Mouse (Mus musculus) megakaryocyte, adult 5-6 weeks (primary cell): ENCODE measurements around the gene Cyp2t4. TPM values are rescaled to one million over a fixed set of nuclear protein-coding genes. Genes with fewer than 3 reads are reported as not detected.

Experiments
- ATAC-seq: 2 replicates; pipeline ENCODE4 v1.8.0; 2016; ENCODE audit warnings: mild to moderate bottlenecking, inconsistent platforms; ENCODE audit not compliant: poor library complexity, severe bottlenecking
- total RNA-seq, 2 experiments: library from RNA; stranded (forward) in 1 of 2; stranded (reverse) in 1 of 2; fragments of 153-499, 151-499 nt in 1 of 2; fragments of 221-1000, 200-1000 nt in 1 of 2; gene quantifications; 2 replicates each; pipeline versions ENCODE4 v1.2.3 to v1.2.4; 2015 to 2017

Gene Cyp2t4
- total RNA-seq (2015) (not detected in 2 replicates), total RNA-seq (2017) (not detected in 2 replicates)

DNA sequence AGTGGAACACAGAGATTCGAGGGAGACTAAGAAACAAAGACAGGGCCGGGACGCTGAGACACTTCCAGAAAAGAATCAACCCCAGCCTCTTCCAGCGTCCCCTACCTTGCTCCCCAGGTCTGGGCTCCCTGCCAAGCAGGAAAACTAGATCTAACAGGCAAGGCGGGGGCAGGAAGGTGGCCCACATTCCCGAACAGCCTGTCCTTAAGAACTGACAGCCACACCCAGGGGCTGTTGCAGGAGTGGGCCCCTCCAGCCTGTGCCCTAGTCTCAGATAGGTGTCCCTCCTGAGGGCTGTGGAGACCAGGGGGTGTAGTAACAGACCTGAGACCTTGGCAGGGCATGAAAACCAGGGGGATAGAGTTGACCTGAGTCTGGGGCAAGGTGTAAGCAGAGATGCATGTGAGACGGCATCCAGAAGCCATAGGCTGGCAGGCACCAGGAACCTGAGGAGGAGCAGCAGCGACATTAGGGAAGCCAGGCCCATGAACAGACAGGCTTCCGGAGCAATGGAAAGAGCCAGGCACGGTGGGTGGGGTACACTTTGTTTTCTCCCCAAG, at the start of gene Cyp2t4:
Gene Cyp2t4 (plus strand): TSS at position 510 of the 560 bp plus-strand sequence.
- ATAC-seq = no peak

DNA sequence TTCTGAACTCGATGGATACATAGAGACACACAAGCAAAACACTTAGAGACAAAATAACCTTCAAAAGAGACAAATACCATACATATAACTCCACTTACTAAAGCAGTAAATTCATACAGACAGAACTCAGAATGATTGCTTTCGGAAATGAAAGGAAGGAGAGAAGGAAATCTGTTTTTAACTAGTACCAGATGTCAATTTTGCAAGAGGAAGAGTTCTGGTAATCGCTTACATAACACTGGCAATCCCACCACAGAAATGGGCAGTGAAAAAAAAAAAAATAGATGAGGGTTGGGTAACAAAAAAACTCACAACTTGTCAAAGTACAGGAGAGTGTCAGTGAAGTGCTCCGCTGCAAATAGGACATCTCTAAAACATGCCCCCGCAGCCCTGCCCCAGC, 48.6 kb upstream of the Cyp2t4 start:
- no peak for ATAC-seq

- no peak for ATAC-seq
Observed at GRCm38 (mm10) chr7:27110327-27110726, 43.2 kb upstream of the Cyp2t4 start.

GRCm38 (mm10) chr7:27111038-27111437, 42.5 kb upstream of the Cyp2t4 start:
- ATAC-seq = no peak

- ATAC-seq = no peak
Observed at GRCm38 (mm10) chr7:27111987-27112386, 41.5 kb upstream of the Cyp2t4 start.

- no peak for ATAC-seq
Observed at GRCm38 (mm10) chr7:27118033-27118511, 35.4 kb upstream of the Cyp2t4 start.

- ATAC-seq = no peak
Observed at GRCm38 (mm10) chr7:27119676-27120075, 33.8 kb upstream of the Cyp2t4 start, which contains the start of gene Cyp2f2. Gene Cyp2f2 (plus strand): TSS chr7:27119909.

GRCm38 (mm10) chr7:27124305-27124832, 29.1 kb upstream of the Cyp2t4 start:
- ATAC-seq = no peak

DNA sequence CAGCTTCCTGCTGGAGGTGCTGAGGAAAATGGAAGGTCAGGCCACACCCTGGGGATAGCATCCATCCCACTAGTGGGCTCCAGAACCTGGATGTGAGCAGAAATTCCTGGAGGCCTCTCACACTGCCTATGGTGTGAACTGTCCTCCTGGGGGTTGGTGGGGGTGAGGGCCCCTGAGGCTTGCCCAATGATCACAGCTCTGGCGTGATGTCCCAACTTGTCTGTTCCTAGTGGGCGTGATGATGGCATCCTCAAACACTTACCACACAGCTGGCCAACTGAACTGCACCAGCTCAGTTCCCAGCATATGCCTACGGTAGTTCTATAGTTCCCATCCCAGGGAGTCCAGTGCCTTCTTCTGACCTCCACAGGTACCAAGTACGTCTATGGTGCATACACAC, 28.5 kb upstream of the Cyp2t4 start:
- no peak for ATAC-seq

GRCm38 (mm10) chr7:27128162-27128561, 25.4 kb upstream of the Cyp2t4 start:
- no peak for ATAC-seq

GRCm38 (mm10) chr7:27128946-27129345, 24.6 kb upstream of the Cyp2t4 start:
- ATAC-seq = no peak

DNA sequence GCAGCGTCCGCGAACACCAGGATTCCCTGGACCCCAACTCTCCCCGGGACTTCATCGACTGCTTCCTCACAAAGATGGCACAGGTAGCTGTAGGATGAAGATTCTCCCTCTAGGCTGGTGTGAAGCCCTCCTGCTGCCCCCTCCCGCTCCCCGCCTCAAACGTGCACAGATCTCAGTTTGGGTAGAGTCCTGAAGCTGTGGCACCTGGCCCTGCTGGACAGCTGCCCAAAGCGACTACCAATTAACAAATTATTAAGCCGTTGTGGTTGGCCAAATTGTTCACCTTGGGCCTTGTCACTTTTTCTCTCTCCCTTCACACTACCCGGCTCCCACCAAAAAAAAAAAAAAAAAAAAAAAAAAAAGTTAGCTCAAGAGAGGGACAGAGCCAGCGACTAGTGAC, 23.7 kb upstream of the Cyp2t4 start:
- no peak for ATAC-seq

DNA sequence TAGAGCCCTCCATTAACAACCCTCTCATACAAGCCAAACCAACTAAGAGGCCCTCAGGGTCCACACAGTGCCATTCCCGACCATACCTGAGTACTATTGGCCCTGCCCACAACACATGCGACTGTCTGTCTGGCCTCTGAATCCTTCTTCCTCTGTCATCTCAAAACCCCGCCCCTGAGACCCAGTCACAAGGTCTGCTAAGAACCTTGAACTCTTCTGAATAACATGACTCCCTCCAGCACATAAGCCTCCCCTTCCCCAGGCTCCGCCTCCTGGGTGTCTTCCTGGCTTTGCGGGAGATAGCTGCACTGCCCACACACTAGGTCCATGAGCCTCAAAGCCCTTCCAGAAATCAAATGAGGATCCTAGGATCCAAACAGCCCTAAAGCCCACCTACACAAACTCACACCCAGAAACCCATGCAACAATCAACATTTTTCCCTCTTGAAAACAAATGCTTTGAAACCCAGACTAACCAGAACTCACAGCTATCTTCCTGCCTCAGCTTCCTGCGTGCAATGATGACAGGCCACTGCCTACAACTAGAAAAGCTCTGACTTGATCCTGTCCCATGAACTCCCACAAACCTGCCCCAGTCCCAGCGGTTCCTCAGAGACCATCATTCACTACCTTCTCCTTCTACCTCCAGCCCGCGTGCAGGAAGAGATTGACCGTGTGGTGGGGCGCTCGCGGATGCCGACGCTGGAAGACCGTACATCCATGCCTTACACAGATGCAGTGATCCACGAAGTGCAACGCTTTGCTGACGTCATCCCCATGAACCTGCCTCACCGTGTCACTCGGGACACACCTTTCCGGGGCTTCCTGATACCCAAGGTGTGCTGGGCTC, 22.8 kb upstream of the Cyp2t4 start:
- ATAC-seq = no peak

- no peak for ATAC-seq
Observed at GRCm38 (mm10) chr7:27131387-27131786, 22.1 kb upstream of the Cyp2t4 start.

DNA sequence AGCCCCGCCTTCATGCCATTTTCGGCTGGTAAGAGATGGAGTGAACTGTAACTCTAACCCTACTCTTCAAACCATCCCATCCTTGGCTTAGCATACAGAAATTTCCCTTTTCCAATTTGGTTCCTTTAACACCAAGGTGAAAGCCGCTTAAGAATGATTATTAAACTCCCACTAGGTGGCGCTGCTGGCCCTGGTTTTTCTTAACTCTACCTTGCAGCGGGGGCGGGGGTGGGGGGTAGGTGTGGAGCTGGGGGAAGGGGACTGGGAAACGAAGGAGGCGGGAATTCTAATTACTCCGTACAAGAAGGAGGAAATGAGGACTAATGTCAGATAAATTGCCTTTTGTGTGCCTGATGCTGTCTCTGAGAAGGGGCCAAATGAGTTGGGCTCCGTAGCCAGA, 20.9 kb upstream of the Cyp2t4 start:
- no peak for ATAC-seq

DNA sequence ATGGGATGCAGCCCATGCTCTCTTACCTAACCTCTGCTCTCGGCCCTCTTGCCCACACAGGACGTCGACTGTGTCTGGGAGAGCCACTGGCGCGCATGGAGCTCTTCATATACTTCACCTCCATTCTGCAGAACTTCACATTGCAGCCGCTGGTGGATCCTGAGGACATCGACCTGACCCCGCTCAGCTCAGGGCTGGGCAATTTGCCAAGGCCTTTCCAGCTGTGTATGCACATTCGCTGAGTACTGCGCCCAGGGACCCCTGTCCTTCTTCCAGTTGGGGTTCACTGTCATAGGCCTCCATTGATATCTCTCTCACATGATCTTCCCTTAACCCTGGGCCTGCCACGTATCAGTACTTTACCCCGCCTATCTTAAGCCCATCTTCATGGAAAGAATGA, 20.4 kb upstream of the Cyp2t4 start:
- no peak for ATAC-seq

GRCm38 (mm10) chr7:27133757-27134156, 19.8 kb upstream of the Cyp2t4 start:
- no peak for ATAC-seq

GRCm38 (mm10) chr7:27136410-27136996, 17.0 kb upstream of the Cyp2t4 start:
- ATAC-seq = no peak

DNA sequence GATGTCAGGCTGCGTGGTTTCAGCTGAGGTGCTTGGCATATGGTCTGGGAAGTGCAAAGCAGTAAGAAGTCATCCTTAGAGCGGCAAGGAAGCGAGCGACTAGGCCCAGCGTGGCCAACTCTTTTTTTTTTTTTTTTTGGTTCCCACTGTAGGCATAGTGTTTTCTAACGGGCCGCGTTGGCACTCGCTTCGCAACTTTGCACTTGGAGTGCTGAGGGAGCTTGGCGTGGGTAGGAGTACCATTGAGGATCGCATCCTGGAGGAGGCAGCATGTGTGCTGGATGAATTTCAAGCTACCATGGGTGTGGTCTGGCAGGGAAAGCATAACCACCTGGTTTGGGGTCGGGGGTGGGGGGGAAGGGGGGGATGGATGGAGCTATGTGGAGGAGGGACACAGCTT, 2.5 kb downstream of the Cyp2t4 start:
- no peak for ATAC-seq

- ATAC-seq = no peak
Observed at GRCm38 (mm10) chr7:27158171-27158570, 4.7 kb downstream of the Cyp2t4 start.

GRCm38 (mm10) chr7:27159256-27159655, 5.7 kb downstream of the Cyp2t4 start:
- no peak for ATAC-seq

DNA sequence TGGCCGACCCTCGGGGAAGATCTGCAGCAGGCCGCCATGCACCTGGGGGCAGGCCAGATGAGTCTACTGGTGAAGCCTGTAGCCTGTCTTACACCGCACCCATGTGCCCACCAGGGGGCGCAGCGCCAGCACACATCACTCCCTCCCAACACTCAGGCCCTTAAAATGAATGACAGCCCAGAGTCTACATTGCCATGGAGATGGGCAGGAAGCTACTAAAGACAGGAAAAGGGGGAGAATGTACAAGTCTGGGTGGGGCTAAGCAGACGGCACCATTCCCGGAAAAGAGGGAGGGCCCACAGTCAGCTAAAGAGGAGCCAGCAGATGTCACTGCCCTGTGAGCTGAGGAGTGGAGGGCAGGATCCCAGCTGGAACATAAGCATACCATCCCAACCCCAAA, 6.4 kb downstream of the Cyp2t4 start:
- ATAC-seq = peak; percentile 94
